Mouse (Mus musculus) forebrain, embryonic 10.5 days (tissue): ENCODE measurements at regions not wholly inside any gene's neighbourhood (a gene's known extent, or its start where the extent isn't known, plus 50 kb on each side); places are given as distances from the start of the nearest gene placed in this dataset.
"Not testable (repeated sequence)": the region's sequence is repeated elsewhere in the genome, so short reads cannot be mapped to it uniquely, and the experiment has no call there.

Experiments
- DNase-seq: peaks from one replicate; pipeline ENCODE4 v3.0.0-alpha.2; 2017; ENCODE audit warnings: low spot score; ENCODE audit errors: extremely low spot score
- H3K27ac ChIP-seq: fragments of 300-500 bp; sonication (generic); 2 replicates; pipeline ENCODE4 v1.5.1; 2016; ENCODE audit warnings: mild to moderate bottlenecking
- H3K27me3 ChIP-seq: fragments of 300-500 bp; sonication (generic); 2 replicates; pipeline ENCODE4 v1.6.1; 2016; ENCODE audit warnings: mild to moderate bottlenecking; ENCODE audit not compliant: poor library complexity, severe bottlenecking
- H3K36me3 ChIP-seq: fragments of 300-500 bp; sonication (generic); replicated peaks from 2 replicates; pipeline ENCODE4 v1.6.1; 2016; ENCODE audit warnings: mild to moderate bottlenecking, moderate library complexity
- H3K4me1 ChIP-seq: fragments of 300-500 bp; sonication (generic); 2 replicates; pipeline ENCODE4 v1.6.1; 2016
- H3K4me3 ChIP-seq: fragments of 300-500 bp; sonication (generic); 2 replicates; pipeline ENCODE4 v1.5.1; 2016; ENCODE audit warnings: mild to moderate bottlenecking, moderate library complexity
- H3K9me3 ChIP-seq: fragments of 300-500 bp; sonication (generic); 2 replicates; pipeline ENCODE4 v1.6.1; 2016; ENCODE audit warnings: mild to moderate bottlenecking, moderate library complexity
- WGBS: fragments of 180-500 bp; shearing (Covaris S2); methylation state at CpG from one replicate; pipeline ENCODE4 v1.1.7; 2016; 5-methylcytosine and 5-hydroxymethylcytosine counted together

DNA sequence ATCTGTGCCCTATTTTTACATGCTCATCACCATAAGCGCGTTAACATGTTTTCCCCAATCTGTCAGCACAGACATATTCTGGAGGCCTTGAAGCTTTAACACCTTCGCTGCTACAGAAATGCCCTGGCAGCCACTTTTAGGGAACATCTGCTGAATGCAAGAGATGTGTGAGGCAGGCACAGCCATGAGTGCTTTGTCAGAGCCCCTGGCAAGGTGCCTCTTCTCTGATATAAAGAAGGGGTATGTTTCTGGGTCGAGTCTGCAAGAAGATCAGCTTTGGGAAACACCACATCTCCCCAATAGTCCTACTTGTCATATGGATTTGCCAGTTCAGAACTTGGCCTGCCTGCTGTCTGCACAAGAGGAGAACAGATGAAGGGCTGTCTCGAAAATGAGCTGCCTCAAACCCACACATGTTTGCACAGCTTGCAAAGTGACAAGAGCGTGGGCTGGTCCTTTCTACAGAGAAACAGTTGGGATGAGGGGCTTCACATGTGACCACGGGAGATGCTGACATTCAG is 1263.3 kb upstream of the Klhl29 start:
- H3K4me1 ChIP-seq = no peaks in the 10 kb centered on the region
- DNase-seq = no peak
- no peak overlapping the region for H3K4me3 ChIP-seq
- no peaks in the 10 kb centered on the region for H3K27me3 ChIP-seq
- no peak overlapping the region for H3K27ac ChIP-seq
- no peaks in the 10 kb centered on the region for H3K9me3 ChIP-seq
- 88% methylated on average over 7 of the region's 7 CpGs for WGBS
- H3K36me3 ChIP-seq = no peaks in the 10 kb centered on the region

DNA sequence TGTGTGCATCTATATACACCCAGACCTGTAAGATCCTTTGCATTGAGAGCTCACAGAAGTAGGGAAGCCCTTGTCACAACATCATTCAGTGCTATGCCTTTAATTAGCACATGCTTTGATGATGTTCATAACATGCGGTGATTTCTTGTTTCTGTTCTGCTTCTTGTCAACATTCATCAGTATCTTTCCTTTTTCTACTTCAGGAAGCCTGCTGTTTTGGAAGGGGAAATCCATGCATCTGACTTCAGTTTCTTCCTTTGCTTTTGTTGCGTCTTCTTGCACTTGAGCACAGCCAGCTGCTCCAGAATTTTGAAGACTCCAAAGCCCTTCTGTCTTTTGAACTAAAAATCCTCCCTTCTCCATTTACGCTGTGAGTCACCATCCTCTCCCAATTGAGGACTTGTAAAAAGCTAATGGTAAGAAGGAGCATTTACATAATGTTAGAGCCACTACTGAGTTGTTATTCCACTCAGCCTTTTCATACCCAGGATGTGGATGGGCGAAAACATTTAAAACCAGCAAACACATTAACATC is 1262.4 kb upstream of the Klhl29 start:
- Histone ChIP-seq H3K27me3 (no peaks in the 10 kb centered on the region), H3K27ac (no peak overlapping the region), H3K4me3 (no peak overlapping the region), H3K4me1 (no peaks in the 10 kb centered on the region), H3K9me3 (no peaks in the 10 kb centered on the region), H3K36me3 (no peaks in the 10 kb centered on the region)
- no peak for DNase-seq
- WGBS = 87% methylated on average over 4 of the region's 4 CpGs

DNA sequence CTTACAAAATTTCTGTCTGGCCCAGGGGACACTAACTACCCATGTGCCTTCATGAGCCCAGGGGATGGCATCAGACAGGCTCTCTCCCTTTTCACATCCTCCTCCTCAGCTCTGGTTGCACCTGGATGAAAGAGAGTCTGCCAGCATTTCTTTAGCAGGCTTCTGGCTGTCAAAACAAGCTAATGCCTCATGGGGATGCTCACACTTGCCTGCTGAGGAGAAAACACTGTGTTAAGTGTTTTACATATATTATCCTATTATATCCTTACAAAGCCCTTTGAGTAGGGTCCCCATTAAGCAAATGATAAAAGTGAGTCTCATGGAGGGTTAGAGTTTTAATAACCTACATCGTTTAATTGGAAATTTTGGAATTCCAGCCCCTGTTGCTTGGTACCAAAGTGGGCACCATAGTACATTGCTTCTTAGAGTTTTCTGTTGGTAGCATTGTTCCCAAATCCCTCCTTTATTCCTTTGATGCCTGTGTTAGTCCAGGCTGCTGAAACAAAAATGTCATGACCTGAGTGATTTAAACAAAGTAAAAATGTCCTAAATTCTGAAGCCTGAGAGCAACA is 1247.2 kb upstream of the Klhl29 start:
- Histone ChIP-seq H3K36me3 (no peaks in the 10 kb centered on the region), H3K4me1 (peaks cover 21% of the 10 kb centered on the region), H3K4me3 (no peak overlapping the region), H3K27me3 (no peaks in the 10 kb centered on the region), H3K27ac (no peak overlapping the region), H3K9me3 (no peaks in the 10 kb centered on the region; the same call in 1 of the 2 replicates)
- no peak for DNase-seq
- WGBS = 18% methylated on average over 1 of the region's 1 CpGs

DNA sequence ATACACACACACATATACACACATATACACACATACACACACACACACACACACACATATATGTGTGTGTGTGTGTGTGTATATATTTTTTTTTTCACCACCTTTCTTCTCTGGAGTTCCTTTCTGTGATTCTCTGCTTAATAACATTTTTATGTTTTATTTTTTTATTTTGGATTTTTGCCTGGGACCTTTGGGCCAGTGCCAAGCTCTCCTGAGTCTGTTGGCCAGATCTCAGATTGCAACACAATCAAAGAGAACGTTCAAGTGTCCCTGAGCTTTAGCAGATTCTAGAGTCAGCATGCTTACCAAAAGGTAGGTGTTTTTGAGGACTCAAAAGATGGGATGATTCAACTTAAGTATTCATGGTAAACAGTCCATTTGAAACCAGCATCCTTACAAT is 1225.6 kb upstream of the Klhl29 start:
- Histone ChIP-seq H3K36me3 (no peaks in the 10 kb centered on the region), H3K27me3 (no peaks in the 10 kb centered on the region), H3K4me3 (no peak overlapping the region), H3K9me3 (no peaks in the 10 kb centered on the region), H3K27ac (no peak overlapping the region), H3K4me1 (no peaks in the 10 kb centered on the region)
- DNase-seq = no peak
- 79% methylated on average over 1 of the region's 1 CpGs for WGBS

DNA sequence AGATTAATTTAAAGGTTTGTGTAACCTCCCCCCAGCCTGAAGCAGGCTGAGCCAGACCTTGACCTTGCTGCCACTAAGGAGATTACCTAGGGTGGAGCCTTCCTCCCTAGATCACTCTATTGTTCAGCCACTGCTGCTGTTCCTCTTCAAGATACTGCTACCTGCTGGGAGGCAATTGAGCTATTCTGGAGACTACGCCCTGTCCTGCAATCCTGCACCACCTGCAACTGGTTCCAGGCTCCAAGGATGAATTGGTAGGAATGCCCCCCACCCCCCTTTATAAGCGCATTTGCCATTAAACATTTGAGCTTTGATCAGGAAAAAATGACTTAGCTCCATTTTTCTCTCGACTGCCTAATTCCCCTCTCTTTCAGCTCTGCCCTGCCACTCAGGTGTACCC is 1220.0 kb upstream of the Klhl29 start:
- H3K36me3 ChIP-seq, DNase-seq, H3K27ac ChIP-seq, H3K9me3 ChIP-seq, H3K4me3 ChIP-seq, H3K4me1 ChIP-seq, H3K27me3 ChIP-seq: not testable (repeated sequence)
- 44% methylated on average over 3 of the region's 3 CpGs for WGBS

DNA sequence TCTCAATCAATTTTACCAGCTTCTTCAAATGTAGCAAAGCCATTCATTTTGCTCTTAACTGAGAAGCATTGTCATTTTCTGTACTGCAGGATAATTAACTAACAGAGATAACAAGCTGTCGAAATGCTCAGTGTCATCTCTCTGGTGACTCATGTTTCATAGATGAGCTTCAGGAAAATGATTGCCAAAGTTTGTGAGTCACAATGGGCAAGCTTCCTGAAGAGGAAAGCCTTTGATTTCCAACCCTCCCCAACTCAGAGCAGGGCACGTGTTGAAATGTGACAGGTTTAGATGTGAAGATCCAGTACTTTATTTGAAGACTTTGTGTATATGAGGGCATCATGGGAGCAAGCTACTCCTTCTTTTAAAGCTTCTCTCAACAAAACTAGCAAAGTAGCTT is 1214.7 kb upstream of the Klhl29 start:
- no peak overlapping the region for H3K4me3 ChIP-seq
- 89% methylated on average over 2 of the region's 2 CpGs for WGBS
- H3K4me1 ChIP-seq = peaks cover 8% of the 10 kb centered on the region
- no peaks in the 10 kb centered on the region for H3K27me3 ChIP-seq
- H3K27ac ChIP-seq = no peak overlapping the region
- no peaks in the 10 kb centered on the region for H3K36me3 ChIP-seq
- H3K9me3 ChIP-seq = no peaks in the 10 kb centered on the region
- no peak for DNase-seq

DNA sequence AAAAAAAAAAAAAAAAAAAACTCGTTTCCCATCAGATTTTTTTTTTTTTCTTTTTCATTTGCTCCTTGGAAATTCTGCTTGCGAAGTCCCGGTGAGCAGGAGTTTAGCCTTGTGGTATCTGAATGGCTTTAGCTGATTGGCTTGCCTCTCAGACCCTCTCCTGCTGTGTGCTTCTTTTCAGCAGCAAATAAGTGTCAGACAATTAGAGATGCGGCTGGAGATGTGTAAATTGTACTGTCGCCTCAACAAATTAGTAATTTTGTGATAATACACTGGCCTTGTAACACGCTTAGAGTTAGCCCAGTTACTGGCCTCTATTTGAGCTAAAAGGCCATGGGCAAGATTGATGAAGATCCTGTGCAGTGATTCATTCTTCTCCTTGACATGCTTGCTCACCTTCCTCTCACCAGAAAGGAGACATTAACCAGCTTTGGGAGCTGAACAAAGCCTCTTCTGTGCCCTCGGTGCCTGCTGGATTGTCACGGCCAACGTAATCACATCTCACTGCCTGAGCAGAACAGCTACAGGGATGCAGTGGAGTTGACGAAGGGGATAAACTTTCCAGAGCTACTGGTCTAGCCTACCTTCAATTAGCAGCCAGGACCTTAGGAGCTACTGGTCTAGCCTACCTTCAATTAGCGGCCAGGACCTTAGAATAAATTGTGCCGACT is 1212.7 kb upstream of the Klhl29 start:
- WGBS = 20% methylated on average over 12 of the region's 12 CpGs
- peak; percentile 15 for DNase-seq
- Histone ChIP-seq H3K4me3 (no peak overlapping the region), H3K4me1 (peaks cover 8% of the 10 kb centered on the region), H3K27me3 (no peaks in the 10 kb centered on the region), H3K9me3 (no peaks in the 10 kb centered on the region), H3K27ac (no peak overlapping the region), H3K36me3 (no peaks in the 10 kb centered on the region)

DNA sequence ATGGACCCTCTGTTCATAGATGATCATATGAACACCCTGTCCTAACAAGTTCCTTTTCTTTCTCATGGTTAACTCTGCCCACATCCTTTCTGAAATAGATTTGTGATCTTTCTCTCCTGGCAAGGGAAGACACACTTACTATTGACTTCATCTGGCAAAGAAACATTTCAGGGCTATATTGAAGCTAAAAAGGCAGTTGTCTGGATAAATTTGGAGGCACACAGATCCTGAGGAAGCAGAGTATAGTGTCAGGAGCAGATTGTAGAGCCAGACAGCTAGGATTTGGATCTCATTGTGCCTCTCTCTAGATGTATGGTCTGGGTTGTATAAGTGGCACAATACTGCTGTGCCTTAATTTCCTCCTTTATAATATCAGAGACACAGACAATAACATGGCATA is 1204.7 kb upstream of the Klhl29 start:
- H3K4me1 ChIP-seq = peaks cover 2% of the 10 kb centered on the region; the same call in 1 of the 2 replicates
- DNase-seq = no peak
- H3K27me3 ChIP-seq = no peaks in the 10 kb centered on the region
- no peaks in the 10 kb centered on the region for H3K9me3 ChIP-seq
- no peak overlapping the region for H3K4me3 ChIP-seq
- H3K36me3 ChIP-seq = no peaks in the 10 kb centered on the region
- H3K27ac ChIP-seq = no peak overlapping the region

DNA sequence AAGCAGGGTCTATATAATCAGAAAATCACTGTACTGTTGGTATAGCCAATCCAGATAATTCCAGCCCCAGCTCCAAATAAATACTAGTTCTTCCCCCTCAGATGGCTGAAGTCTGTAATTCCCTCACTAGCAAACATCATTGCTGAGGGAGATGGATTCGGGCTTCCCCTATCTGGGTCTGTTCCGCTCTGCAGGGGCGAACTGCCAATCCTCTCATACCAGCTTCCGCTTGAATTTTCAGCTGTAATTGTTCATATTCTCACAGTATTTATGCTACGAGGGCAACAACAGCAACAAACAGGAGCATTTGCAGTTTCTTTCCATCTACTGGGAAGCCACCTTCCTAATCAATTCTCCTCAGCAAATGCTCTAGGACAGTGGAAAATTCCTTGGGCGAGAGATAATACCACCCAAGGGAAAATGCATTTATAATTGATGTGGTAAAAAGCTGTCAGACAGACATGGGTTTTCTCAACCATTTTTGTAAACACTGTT is 1201.4 kb upstream of the Klhl29 start:
- Histone ChIP-seq H3K4me1 (no peaks in the 10 kb centered on the region), H3K9me3 (no peaks in the 10 kb centered on the region; the same call in 1 of the 2 replicates), H3K27me3 (no peaks in the 10 kb centered on the region), H3K27ac (no peak overlapping the region), H3K36me3 (no peaks in the 10 kb centered on the region), H3K4me3 (no peak overlapping the region)
- WGBS = 93% methylated on average over 6 of the region's 6 CpGs
- no peak for DNase-seq
